Mouse (Mus musculus) c-Kit-positive CD71-negative TER-119-negative erythroid progenitor cells, embryonic 14.5 days (primary cell): ENCODE measurements around the gene Nos2.
"Not testable (repeated sequence)": the region's sequence is repeated elsewhere in the genome, so short reads cannot be mapped to it uniquely, and the experiment has no call there.

Experiments used
- DNase-seq: peaks from one replicate; pipeline ENCODE4 v3.0.0-alpha.2; 2013; ENCODE audit warnings: low read depth

Gene Nos2

GRCm38 (mm10) chr11:78989206-78989605 is 68.6 kb downstream of the Nos2 start:
- not testable (repeated sequence) for DNase-seq

- DNase-seq, result no peak
Observed at GRCm38 (mm10) chr11:78990096-78990495, 69.5 kb downstream of the Nos2 start.

GRCm38 (mm10) chr11:78990875-78991543 is 70.4 kb downstream of the Nos2 start:
- DNase-seq, result not testable (repeated sequence)

GRCm38 (mm10) chr11:78999118-78999517 is 78.5 kb downstream of the Nos2 start:
- DNase-seq, result no peak

- no peak for DNase-seq
Observed at GRCm38 (mm10) chr11:79001871-79002270, 81.3 kb downstream of the Nos2 start.

- no peak for DNase-seq
Observed at GRCm38 (mm10) chr11:79002551-79002951, 82.0 kb downstream of the Nos2 start.

- DNase-seq, result no peak
Observed at GRCm38 (mm10) chr11:79003053-79003768, 82.6 kb downstream of the Nos2 start.

GRCm38 (mm10) chr11:79003769-79004638 is 83.4 kb downstream of the Nos2 start:
- no peak for DNase-seq

- no peak for DNase-seq
Observed at GRCm38 (mm10) chr11:79005578-79006394, 85.2 kb downstream of the Nos2 start.

- no peak for DNase-seq
Observed at GRCm38 (mm10) chr11:79006417-79006816, 85.8 kb downstream of the Nos2 start.

GRCm38 (mm10) chr11:79007356-79007755 is 86.8 kb downstream of the Nos2 start:
- DNase-seq, result not testable (repeated sequence)

GRCm38 (mm10) chr11:79008007-79008775 is 87.6 kb downstream of the Nos2 start:
- DNase-seq, result no peak

GRCm38 (mm10) chr11:79008891-79009290 is 88.3 kb downstream of the Nos2 start:
- DNase-seq, result no peak
